Mouse (Mus musculus) MEL (cell line): ENCODE data around the gene Cnot3.

Experiments used
- CTCF ChIP-seq, 3 experiments: IDR thresholded peaks in 2 of 3; conservative IDR thresholded peaks in 1 of 3; 2 replicates each; pipeline ENCODE4 v1.5.1; 2011 to 2012; ENCODE audit warnings: low read length in 3 of 3, low read depth in 2 of 3, mild to moderate bottlenecking in 2 of 3, improper control_type of control experiment in 1 of 3, inconsistent platforms in 1 of 3, mixed read lengths in 1 of 3, moderate library complexity in 1 of 3; ENCODE audit not compliant: control insufficient read depth in 1 of 3, insufficient read depth in 1 of 3, poor library complexity in 1 of 3, severe bottlenecking in 1 of 3
- ELF1 ChIP-seq: IDR thresholded peaks from 2 replicates; pipeline ENCODE4 v1.6.1; 2014; ENCODE audit warnings: low read depth, mild to moderate bottlenecking, inconsistent platforms, low read length, improper control_type of control experiment, moderate library complexity
- KAT2A ChIP-seq: conservative IDR thresholded peaks from 2 replicates; pipeline ENCODE4 v1.6.1; 2012; ENCODE audit warnings: low read depth, low read length, improper control_type of control experiment, inconsistent platforms
- MAFK ChIP-seq: IDR thresholded peaks from 2 replicates; pipeline ENCODE4 v1.6.1; 2011; ENCODE audit warnings: low read depth, mild to moderate bottlenecking, low read length, improper control_type of control experiment, borderline replicate concordance
- TAL1 ChIP-seq: IDR thresholded peaks from 2 replicates; pipeline ENCODE4 v1.6.1; 2012; ENCODE audit warnings: mild to moderate bottlenecking, inconsistent platforms, low read length, moderate library complexity, mixed read lengths
- TCF12 ChIP-seq: IDR thresholded peaks from 2 replicates; pipeline ENCODE4 v1.6.1; 2014; ENCODE audit warnings: low read depth, mild to moderate bottlenecking, inconsistent platforms, low read length, improper control_type of control experiment, moderate library complexity
- USF1 ChIP-seq: IDR thresholded peaks from 2 replicates; pipeline ENCODE4 v1.6.1; 2014; ENCODE audit warnings: low read depth, mild to moderate bottlenecking, inconsistent platforms, low read length, improper control_type of control experiment, moderate library complexity

DNA sequence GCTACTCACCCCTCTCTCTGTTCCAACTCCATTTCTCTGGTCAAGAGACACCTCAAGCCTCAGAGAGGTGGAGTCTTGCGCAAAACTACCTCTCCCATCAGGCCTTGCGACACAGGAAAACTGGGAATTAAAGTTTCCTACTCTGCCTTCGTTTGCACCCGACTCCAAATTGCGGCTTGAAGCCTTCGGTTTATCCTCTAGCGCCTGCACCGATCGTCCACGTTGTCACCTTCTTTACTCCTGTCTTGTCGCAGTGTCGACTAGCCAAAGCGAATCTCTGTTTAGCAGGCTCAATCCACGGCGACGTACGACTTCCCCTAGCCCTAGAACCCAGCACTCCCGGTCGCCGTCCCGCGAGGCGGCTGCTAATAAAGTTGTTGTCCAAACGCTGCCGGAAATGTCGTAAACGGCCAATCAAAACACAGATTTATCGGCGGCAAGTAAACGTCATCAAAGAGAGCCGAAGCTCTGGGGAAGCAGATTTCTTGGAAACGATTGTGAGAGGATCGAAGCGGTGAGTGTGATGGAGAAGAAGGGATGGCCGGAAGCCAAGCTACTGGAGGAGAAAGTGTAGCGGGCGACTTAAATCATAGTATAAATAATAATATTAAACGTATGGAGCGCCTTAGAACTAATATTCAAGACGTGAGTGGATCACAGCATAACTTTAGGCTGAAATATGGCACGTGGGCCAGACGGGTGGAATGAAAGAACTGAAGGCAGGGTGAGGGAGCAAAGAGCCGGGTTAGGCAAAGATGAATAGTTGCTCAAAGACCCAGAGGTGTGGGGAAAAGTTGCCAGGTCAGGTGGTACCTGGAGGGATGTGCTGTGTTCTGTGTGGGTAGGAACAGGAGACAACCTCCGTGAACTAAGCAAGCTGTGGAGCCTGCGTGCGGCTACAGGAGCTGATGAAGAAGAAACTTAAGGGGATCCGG lies 15.3 kb upstream of the Cnot3 start, which contains the start of the genes Tfpt and Prpf31:
- no peak for TF ChIP-seq MAFK
- TF ChIP-seq CTCF (IDR thresholded peaks at IDR 0.05 in 2 of 3, conservative IDR thresholded peaks at IDR 0.05 in 1 of 3; ENCODE audit: control insufficient read depth in 1 of 3, insufficient read depth in 1 of 3, low read depth in 2 of 3, low read length in 3 of 3, poor library complexity in 1 of 3, severe bottlenecking in 1 of 3) = no peak
- no peak for TF ChIP-seq USF1
- peak; percentile 95 for TF ChIP-seq KAT2A
- TF ChIP-seq TCF12 = peak; percentile 54; the same call in 1 of the 2 replicates
- TF ChIP-seq TAL1 = no peak
- peak; percentile 87 for TF ChIP-seq ELF1
